Mouse (Mus musculus) CH12.LX (cell line): ENCODE results near the gene Chpf.

ENCODE experiments used
- CTCF ChIP-seq, 2 experiments: IDR thresholded peaks in 1 of 2; conservative IDR thresholded peaks in 1 of 2; 2 replicates each; pipeline ENCODE4 v1.5.1; 2011 to 2012; ENCODE audit warnings: low read depth in 2 of 2, low read length in 2 of 2, improper control_type of control experiment in 1 of 2, inconsistent platforms in 1 of 2, mild to moderate bottlenecking in 1 of 2, moderate library complexity in 1 of 2
- EP300 ChIP-seq: IDR thresholded peaks from 2 replicates; pipeline ENCODE4 v1.6.1; 2011; ENCODE audit warnings: low read length, improper control_type of control experiment
- POLR2A ChIP-seq: IDR thresholded peaks from 2 replicates; pipeline ENCODE4 v1.6.1; 2011; ENCODE audit warnings: low read depth, mild to moderate bottlenecking, improper control_type of control experiment, low read length
- RAD21 ChIP-seq: IDR thresholded peaks from 2 replicates; pipeline ENCODE4 v1.6.1; 2011; ENCODE audit warnings: low read depth, mild to moderate bottlenecking, low read length, improper control_type of control experiment, moderate library complexity
- ZC3H11A ChIP-seq: IDR thresholded peaks from 2 replicates; pipeline ENCODE4 v1.6.1; 2012; ENCODE audit warnings: low read depth, mild to moderate bottlenecking, inconsistent platforms, low read length, improper control_type of control experiment

- TF ChIP-seq EP300 (no peak), ZC3H11A (no peak), POLR2A (no peak), CTCF (conservative IDR thresholded peaks at IDR 0.05 in 1 of 2, IDR thresholded peaks at IDR 0.05 in 1 of 2; ENCODE audit: low read depth in 2 of 2, low read length in 2 of 2) (no peak), RAD21 (no peak)
Observed at GRCm38 (mm10) chr1:75503651-75503980, 24.5 kb upstream of the Chpf start.
